Mouse (Mus musculus) CH12.LX (cell line): ENCODE data around the gene Acp2. TPM values are rescaled to one million over a fixed set of nuclear protein-coding genes. Genes with fewer than 3 reads are reported as not detected.

ENCODE experiments used
- DNase-seq: peaks from one replicate; pipeline ENCODE4 v3.0.0-alpha.2; 2013; ENCODE audit errors: extremely low read depth
- H3K27ac ChIP-seq: 2 replicates; pipeline ENCODE4 v1.5.1; 2012; ENCODE audit warnings: low read depth, mild to moderate bottlenecking, control low read depth, moderate library complexity; ENCODE audit not compliant: insufficient read depth
- H3K27me3 ChIP-seq: replicated peaks from 2 replicates; pipeline ENCODE3; 2012; ENCODE audit warnings: inconsistent platforms
- H3K36me3 ChIP-seq, 2 experiments: replicated peaks in 1 of 2; 2 replicates each; pipeline versions ENCODE3 to v1.6.1; 2012; ENCODE audit warnings: inconsistent platforms in 1 of 2, low read length in 1 of 2, mild to moderate bottlenecking in 1 of 2, mixed read lengths in 1 of 2, moderate library complexity in 1 of 2; ENCODE audit not compliant: control insufficient read depth in 1 of 2, insufficient read depth in 1 of 2
- H3K4me1 ChIP-seq, 2 experiments: 2 replicates each; pipeline ENCODE4 v1.6.1; 2012; ENCODE audit warnings: inconsistent platforms in 1 of 2, moderate library complexity in 1 of 2; ENCODE audit not compliant: insufficient read depth in 2 of 2, control insufficient read depth in 1 of 2
- H3K4me2 ChIP-seq: 2 replicates; pipeline ENCODE4 v1.6.1; 2012; ENCODE audit warnings: low read depth, mild to moderate bottlenecking, control low read depth; ENCODE audit not compliant: poor library complexity, insufficient read depth, severe bottlenecking
- H3K4me3 ChIP-seq, 3 experiments: fragments of 150-350 bp in 1 of 3; sonication (generic) in 1 of 3; replicated peaks in 1 of 3; 2 replicates each; pipeline versions ENCODE3 to v1.5.1; 2011 to 2012; ENCODE audit warnings: low read depth in 2 of 3, low read length in 2 of 3, mild to moderate bottlenecking in 2 of 3, moderate library complexity in 2 of 3, control low read depth in 1 of 3, improper control_type of control experiment in 1 of 3, inconsistent platforms in 1 of 3, mixed read lengths in 1 of 3; ENCODE audit not compliant: poor library complexity in 1 of 3
- H3K79me2 ChIP-seq: replicated peaks from 2 replicates; pipeline ENCODE4 v1.6.1; 2012; ENCODE audit warnings: mild to moderate bottlenecking, moderate library complexity; ENCODE audit not compliant: control insufficient read depth, poor library complexity, insufficient read depth, severe bottlenecking; ENCODE audit errors: extremely low read depth
- H3K9ac ChIP-seq: 2 replicates; pipeline ENCODE4 v1.6.1; 2012; ENCODE audit warnings: low read depth, mild to moderate bottlenecking, control low read depth, moderate library complexity; ENCODE audit not compliant: insufficient read depth
- H3K9me3 ChIP-seq: replicated peaks from 2 replicates; pipeline ENCODE3; 2012; ENCODE audit warnings: low read length, inconsistent platforms, mixed read lengths
- BHLHE40 ChIP-seq: IDR thresholded peaks from 2 replicates; pipeline ENCODE4 v1.6.1; 2011; ENCODE audit warnings: mild to moderate bottlenecking, low read depth, low read length, improper control_type of control experiment
- CHD1 ChIP-seq: IDR thresholded peaks from 2 replicates; pipeline ENCODE4 v1.6.1; 2012; ENCODE audit warnings: low read depth, low read length, improper control_type of control experiment, inconsistent platforms
- CHD2 ChIP-seq: IDR thresholded peaks from 2 replicates; pipeline ENCODE4 v1.6.1; 2011; ENCODE audit warnings: low read length, improper control_type of control experiment
- CTCF ChIP-seq, 2 experiments: IDR thresholded peaks in 1 of 2; conservative IDR thresholded peaks in 1 of 2; 2 replicates each; pipeline ENCODE4 v1.5.1; 2011 to 2012; ENCODE audit warnings: low read depth in 2 of 2, low read length in 2 of 2, improper control_type of control experiment in 1 of 2, inconsistent platforms in 1 of 2, mild to moderate bottlenecking in 1 of 2, moderate library complexity in 1 of 2
- E2F4 ChIP-seq: IDR thresholded peaks from 2 replicates; pipeline ENCODE4 v1.6.1; 2011; ENCODE audit warnings: low read depth, low read length, improper control_type of control experiment; ENCODE audit not compliant: insufficient replicate concordance
- ELF1 ChIP-seq: IDR thresholded peaks from 2 replicates; pipeline ENCODE4 v1.6.1; 2014; ENCODE audit warnings: low read depth, mild to moderate bottlenecking, inconsistent platforms, low read length, improper control_type of control experiment
- EP300 ChIP-seq: IDR thresholded peaks from 2 replicates; pipeline ENCODE4 v1.6.1; 2011; ENCODE audit warnings: low read length, improper control_type of control experiment
- ETS1 ChIP-seq: conservative IDR thresholded peaks from 2 replicates; pipeline ENCODE4 v1.6.1; 2012; ENCODE audit warnings: low read depth, mild to moderate bottlenecking, inconsistent platforms, low read length, improper control_type of control experiment, moderate library complexity
- GABPA ChIP-seq: IDR thresholded peaks from 2 replicates; pipeline ENCODE4 v1.6.1; 2012; ENCODE audit warnings: low read depth, low read length, improper control_type of control experiment, inconsistent platforms; ENCODE audit not compliant: insufficient replicate concordance
- JUN ChIP-seq: IDR thresholded peaks from 2 replicates; pipeline ENCODE4 v1.6.1; 2011; ENCODE audit warnings: low read depth, mild to moderate bottlenecking, low read length, improper control_type of control experiment, moderate library complexity; ENCODE audit not compliant: insufficient read depth
- JUND ChIP-seq: conservative IDR thresholded peaks from 2 replicates; pipeline ENCODE4 v1.6.1; 2011; ENCODE audit warnings: low read depth, low read length, improper control_type of control experiment
- KAT2A ChIP-seq: IDR thresholded peaks from 2 replicates; pipeline ENCODE4 v1.6.1; 2012; ENCODE audit warnings: low read length, improper control_type of control experiment, inconsistent platforms; ENCODE audit not compliant: insufficient replicate concordance
- MAFK ChIP-seq: IDR thresholded peaks from 2 replicates; pipeline ENCODE4 v1.6.1; 2011; ENCODE audit warnings: low read length, improper control_type of control experiment; ENCODE audit not compliant: insufficient replicate concordance
- MAX ChIP-seq: IDR thresholded peaks from 2 replicates; pipeline ENCODE4 v1.6.1; 2011; ENCODE audit warnings: low read length, improper control_type of control experiment
- MEF2A ChIP-seq: IDR thresholded peaks from 2 replicates; pipeline ENCODE4 v1.6.1; 2014; ENCODE audit warnings: low read depth, mild to moderate bottlenecking, inconsistent platforms, low read length, improper control_type of control experiment, borderline replicate concordance
- MXI1 ChIP-seq: IDR thresholded peaks from 2 replicates; pipeline ENCODE4 v1.6.1; 2011; ENCODE audit warnings: mild to moderate bottlenecking, low read depth, low read length, improper control_type of control experiment
- MYC ChIP-seq: IDR thresholded peaks from 2 replicates; pipeline ENCODE4 v1.6.1; 2011; ENCODE audit warnings: low read depth, mild to moderate bottlenecking, improper control_type of control experiment, low read length
- NRF1 ChIP-seq: IDR thresholded peaks from 2 replicates; pipeline ENCODE4 v1.6.1; 2014; ENCODE audit warnings: low read depth, mild to moderate bottlenecking, inconsistent platforms, low read length, improper control_type of control experiment, moderate library complexity
- PAX5 ChIP-seq: IDR thresholded peaks from 2 replicates; pipeline ENCODE4 v1.6.1; 2012; ENCODE audit warnings: low read length, inconsistent platforms, mixed read lengths
- POLR2A ChIP-seq: IDR thresholded peaks from 2 replicates; pipeline ENCODE4 v1.6.1; 2011; ENCODE audit warnings: low read depth, mild to moderate bottlenecking, improper control_type of control experiment, low read length
- POLR2AphosphoS2 ChIP-seq: IDR thresholded peaks from 2 replicates; pipeline ENCODE4 v1.6.1; 2011; ENCODE audit warnings: low read depth, low read length, improper control_type of control experiment
- SIN3A ChIP-seq: IDR thresholded peaks from 2 replicates; pipeline ENCODE4 v1.6.1; 2012; ENCODE audit warnings: low read length, improper control_type of control experiment, inconsistent platforms
- SMC3 ChIP-seq: IDR thresholded peaks from 2 replicates; pipeline ENCODE4 v1.6.1; 2011; ENCODE audit warnings: low read depth, low read length, improper control_type of control experiment
- TBP ChIP-seq: conservative IDR thresholded peaks from 2 replicates; pipeline ENCODE4 v1.6.1; 2011; ENCODE audit warnings: low read depth, low read length, improper control_type of control experiment
- TCF12 ChIP-seq: IDR thresholded peaks from 2 replicates; pipeline ENCODE4 v1.6.1; 2014; ENCODE audit warnings: low read depth, mild to moderate bottlenecking, inconsistent platforms, low read length, improper control_type of control experiment
- USF2 ChIP-seq: conservative IDR thresholded peaks from 2 replicates; pipeline ENCODE4 v1.6.1; 2011; ENCODE audit warnings: low read depth, low read length, improper control_type of control experiment
- ZC3H11A ChIP-seq: IDR thresholded peaks from 2 replicates; pipeline ENCODE4 v1.6.1; 2012; ENCODE audit warnings: low read depth, mild to moderate bottlenecking, inconsistent platforms, low read length, improper control_type of control experiment
- ZKSCAN1 ChIP-seq: IDR thresholded peaks from 2 replicates; pipeline ENCODE4 v1.6.1; 2012; ENCODE audit warnings: low read depth, inconsistent platforms, low read length, improper control_type of control experiment, borderline replicate concordance
- dilution Hi-C: fragments of 300-500 bp; cut with MboI; formaldehyde crosslinking; loops from 2 replicates; pipeline ENCODE4 v1.14.3; 2020; ENCODE audit warnings: low sequenced_read_pairs; ENCODE audit not compliant: extremely low pct_unique_long_range_greater_than_20kb, extremely low pct_ligation_motif_present
- in situ Hi-C: fragments of 300-500 bp; cut with MboI; formaldehyde crosslinking; loops from 3 replicates; pipeline ENCODE4 v1.14.3; 2019; ENCODE audit warnings: low sequenced_read_pairs, low pct_ligation_motif_present, low pct_unique_long_range_greater_than_20kb, mixed read lengths
- polyA plus RNA-seq: library from polyadenylated mRNA; unstranded; fragments of >175 nt; gene quantifications from 2 replicates; pipeline ENCODE4 v1.2.1, GENCODE M21; 2012; ENCODE audit warnings: low read depth; ENCODE audit not compliant: insufficient read length
- total RNA-seq, 2 experiments: library from RNA; depleted of rRNA; stranded (reverse); fragments of 300-350 nt in 1 of 2; fragments of >200 nt in 1 of 2; gene quantifications; 2 replicates each; pipeline ENCODE4 v1.2.3; 2012 to 2014

The Acp2 gene
- total and polyA plus RNA-seq, 3 experiments: 2.4 to 4.2 (median 3.1) TPM

DNA sequence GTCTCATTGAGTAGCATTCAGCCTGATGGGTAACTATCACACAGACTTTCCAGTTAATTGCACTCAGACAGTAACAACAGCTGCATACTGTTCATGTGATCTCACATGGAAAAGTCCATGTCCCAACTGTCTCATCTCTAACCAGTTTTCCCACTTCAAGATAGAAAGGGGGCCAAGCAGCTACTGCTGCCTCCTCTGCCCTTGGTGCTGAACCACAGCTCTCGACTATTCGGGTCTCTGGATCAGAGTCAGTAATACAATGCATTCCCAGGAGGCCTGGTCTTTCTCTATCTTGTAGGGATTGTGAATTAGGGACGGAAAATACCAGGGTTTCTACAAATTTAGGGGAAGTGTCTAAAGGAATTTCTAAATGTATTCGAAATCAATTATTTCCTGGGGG lies 22.9 kb upstream of the Acp2 start:
- Histone ChIP-seq H3K4me1 (peaks cover 8 to 25% of the 10 kb centered on the region in 2 experiments), H3K27me3 (no peaks in the 10 kb centered on the region), H3K4me2 (no peak overlapping the region), H3K4me3 (no peak overlapping the region), H3K9ac (no peak overlapping the region), H3K9me3 (no peaks in the 10 kb centered on the region), H3K36me3 (peaks cover 28 to 37% of the 10 kb centered on the region in 2 experiments), H3K79me2 (peaks cover 8% of the 10 kb centered on the region), H3K27ac (no peak overlapping the region)
- DNase-seq: no peak
- TF ChIP-seq CHD2: no peak
- TF ChIP-seq MAX: no peak
- TF ChIP-seq MAFK: no peak
- no peak for TF ChIP-seq JUN
- TF ChIP-seq POLR2AphosphoS2: no peak
- TF ChIP-seq CTCF (conservative IDR thresholded peaks at IDR 0.05 in 1 of 2, IDR thresholded peaks at IDR 0.05 in 1 of 2; ENCODE audit: low read depth in 2 of 2, low read length in 2 of 2): no peak
- no peak for TF ChIP-seq MYC
- TF ChIP-seq ZKSCAN1: no peak
- no peak for TF ChIP-seq ZC3H11A
- TF ChIP-seq ELF1: no peak
- no peak for TF ChIP-seq SMC3
- no peak for TF ChIP-seq MEF2A
- no peak for TF ChIP-seq GABPA
- no peak for TF ChIP-seq CHD1
- TF ChIP-seq JUND: no peak
- no peak for TF ChIP-seq TCF12
- TF ChIP-seq POLR2A: no peak
- no peak for TF ChIP-seq NRF1
- no peak for TF ChIP-seq TBP
- in situ Hi-C loops (no loop called here), dilution Hi-C loops (no loop called here)

DNA sequence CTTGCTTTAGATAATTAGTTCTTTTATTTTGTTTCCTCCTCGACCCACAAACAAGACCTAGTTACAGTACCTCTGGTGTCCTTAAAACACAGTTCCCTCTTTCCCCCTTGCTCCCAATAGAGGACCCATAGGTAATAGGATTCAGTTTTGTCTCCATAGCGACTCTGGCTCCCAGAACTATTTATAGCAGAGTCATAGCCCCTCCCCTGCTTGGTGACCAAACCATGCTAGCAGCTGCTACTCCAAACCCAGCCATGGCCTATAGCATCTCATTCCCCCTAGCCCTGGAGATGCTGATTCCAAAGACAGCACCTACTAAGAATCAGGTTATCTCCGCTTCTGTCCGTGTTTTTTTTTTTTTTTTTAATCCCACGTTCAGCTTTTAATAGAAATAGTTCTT lies 22.0 kb upstream of the Acp2 start:
- H3K27ac ChIP-seq: no peak overlapping the region
- no peaks in the 10 kb centered on the region for H3K9me3 ChIP-seq
- DNase-seq: no peak
- peaks cover 24 to 32% of the 10 kb centered on the region in 2 experiments for H3K36me3 ChIP-seq
- no peak overlapping the region for H3K4me2 ChIP-seq
- peaks cover 8 to 25% of the 10 kb centered on the region in 2 experiments for H3K4me1 ChIP-seq
- dilution Hi-C loops (no loop called here), in situ Hi-C loops (no loop called here)
- no peaks in the 10 kb centered on the region for H3K27me3 ChIP-seq
- H3K79me2 ChIP-seq: peaks cover 8% of the 10 kb centered on the region
- no peak overlapping the region for H3K4me3 ChIP-seq
- no peak overlapping the region for H3K9ac ChIP-seq
- TF ChIP-seq KAT2A (no peak), MYC (no peak), ZC3H11A (no peak), MXI1 (no peak), E2F4 (no peak), BHLHE40 (no peak), CHD2 (no peak), SIN3A (no peak), GABPA (no peak), USF2 (no peak), EP300 (no peak), JUN (no peak), ETS1 (no peak), MEF2A (no peak), ZKSCAN1 (no peak), PAX5 (no peak)
